Mouse (Mus musculus) cerebellum, postnatal 14 days (tissue): ENCODE measurements around the gene Gm47985.
"Not testable (repeated sequence)": the region's sequence is repeated elsewhere in the genome, so short reads cannot be mapped to it uniquely, and the experiment has no call there.

Experiments
- DNase-seq, 2 experiments: peaks; one replicate each; pipeline ENCODE4 v3.0.0; 2021; ENCODE audit warnings: mixed read lengths in 2 of 2

The Gm47985 gene

GRCm38 (mm10) chr1:151177937-151178271, 4.4 kb upstream of the Gm47985 start:
- peak in 1 of 2 experiments; percentile 6 for DNase-seq

- no peak for DNase-seq
Measured at GRCm38 (mm10) chr1:151178505-151179083, 3.7 kb upstream of the Gm47985 start.

GRCm38 (mm10) chr1:151180167-151180566, 2.2 kb upstream of the Gm47985 start:
- DNase-seq, result no peak

GRCm38 (mm10) chr1:151186186-151186585, 3.8 kb downstream of the Gm47985 start:
- not testable (repeated sequence) for DNase-seq

GRCm38 (mm10) chr1:151186879-151187424, 4.6 kb downstream of the Gm47985 start:
- not testable (repeated sequence) for DNase-seq

- DNase-seq, result no peak
Measured at GRCm38 (mm10) chr1:151188469-151188868, 6.1 kb downstream of the Gm47985 start.

GRCm38 (mm10) chr1:151192075-151192474, 9.7 kb downstream of the Gm47985 start, which contains the start of gene Gm8947:
TSS of gene Gm8947 (plus strand) at chr1:151192376.
- not testable (repeated sequence) for DNase-seq

GRCm38 (mm10) chr1:151192739-151193138, 10.4 kb downstream of the Gm47985 start:
- DNase-seq, result not testable (repeated sequence)

GRCm38 (mm10) chr1:151195986-151196385, 13.6 kb downstream of the Gm47985 start:
- DNase-seq, result not testable (repeated sequence)

GRCm38 (mm10) chr1:151196690-151197089, 14.4 kb downstream of the Gm47985 start:
- not testable (repeated sequence) for DNase-seq

- not testable (repeated sequence) for DNase-seq
Measured at GRCm38 (mm10) chr1:151198120-151198519, 15.8 kb downstream of the Gm47985 start, which contains the start of gene Gm47995. TSS of gene Gm47995 (plus strand) at chr1:151198448.

- DNase-seq, result not testable (repeated sequence)
Measured at GRCm38 (mm10) chr1:151200620-151201019, 18.3 kb downstream of the Gm47985 start.

GRCm38 (mm10) chr1:151202771-151203170, 20.4 kb downstream of the Gm47985 start:
- DNase-seq, result not testable (repeated sequence)

- DNase-seq, result not testable (repeated sequence)
Measured at GRCm38 (mm10) chr1:151203818-151204217, 21.5 kb downstream of the Gm47985 start, which contains the start of gene 3110040M04Rik. TSS of gene 3110040M04Rik (plus strand) at chr1:151204121.

- not testable (repeated sequence) for DNase-seq
Measured at GRCm38 (mm10) chr1:151208493-151208892, 26.2 kb downstream of the Gm47985 start.

GRCm38 (mm10) chr1:151208944-151209343, 26.6 kb downstream of the Gm47985 start:
- not testable (repeated sequence) for DNase-seq

- DNase-seq, result not testable (repeated sequence)
Measured at GRCm38 (mm10) chr1:151209824-151210355, 27.6 kb downstream of the Gm47985 start, which contains the start of gene Gm47996. TSS of gene Gm47996 (plus strand) at chr1:151210131.

GRCm38 (mm10) chr1:151211666-151212065, 29.3 kb downstream of the Gm47985 start:
- DNase-seq, result not testable (repeated sequence)

- DNase-seq, result no peak
Measured at GRCm38 (mm10) chr1:151214862-151215261, 32.5 kb downstream of the Gm47985 start.

- DNase-seq, result no peak
Measured at GRCm38 (mm10) chr1:151215985-151216384, 33.6 kb downstream of the Gm47985 start.

- no peak for DNase-seq
Measured at GRCm38 (mm10) chr1:151216417-151216816, 34.1 kb downstream of the Gm47985 start.

GRCm38 (mm10) chr1:151219045-151219444, 36.7 kb downstream of the Gm47985 start:
- no peak for DNase-seq

- no peak for DNase-seq
Measured at GRCm38 (mm10) chr1:151220098-151220497, 37.8 kb downstream of the Gm47985 start.
